Mouse (Mus musculus): ENCODE data around the gene Inpp5a.

The Inpp5a gene

GRCm38 (mm10) chr7:139462142-139462541 is 73.2 kb downstream of the Inpp5a start:
- in situ Hi-C loops (cut with MboI; ENCODE audit: low pct_unique_long_range_greater_than_20kb in 1 of 2, low sequenced_read_pairs in 2 of 2, unreplicated experiment in 1 of 2): no loop called here

GRCm38 (mm10) chr7:139465538-139465937 is 76.6 kb downstream of the Inpp5a start:
- in situ Hi-C loops (cut with MboI; ENCODE audit: low pct_unique_long_range_greater_than_20kb in 1 of 2, low sequenced_read_pairs in 2 of 2, unreplicated experiment in 1 of 2): loop anchor here in 1 of 2 experiments (5.0 kb wide), 1 partner anchor 153 kb away; no protein-coding TSS in a partner anchor

GRCm38 (mm10) chr7:139466484-139467176 is 77.7 kb downstream of the Inpp5a start:
- in situ Hi-C loops (cut with MboI; ENCODE audit: low pct_unique_long_range_greater_than_20kb in 1 of 2, low sequenced_read_pairs in 2 of 2, unreplicated experiment in 1 of 2): loop anchor here in 1 of 2 experiments (5.0 kb wide), 1 partner anchor 154 kb away; no protein-coding TSS in a partner anchor

GRCm38 (mm10) chr7:139467177-139467895 is 78.4 kb downstream of the Inpp5a start:
- in situ Hi-C loops (cut with MboI; ENCODE audit: low pct_unique_long_range_greater_than_20kb in 1 of 2, low sequenced_read_pairs in 2 of 2, unreplicated experiment in 1 of 2): loop anchor here in 1 of 2 experiments (5.0 kb wide), 1 partner anchor 155 kb away; no protein-coding TSS in a partner anchor

- in situ Hi-C loops (cut with MboI; ENCODE audit: low pct_unique_long_range_greater_than_20kb in 1 of 2, low sequenced_read_pairs in 2 of 2, unreplicated experiment in 1 of 2): loop anchor here in 1 of 2 experiments (5.0 kb wide), 1 partner anchor 156 kb away; no protein-coding TSS in a partner anchor
Measured at GRCm38 (mm10) chr7:139467896-139468279, 79.0 kb downstream of the Inpp5a start.

GRCm38 (mm10) chr7:139468440-139468839 is 79.5 kb downstream of the Inpp5a start:
- in situ Hi-C loops (cut with MboI; ENCODE audit: low pct_unique_long_range_greater_than_20kb in 1 of 2, low sequenced_read_pairs in 2 of 2, unreplicated experiment in 1 of 2): loop anchor here in 1 of 2 experiments (5.0 kb wide), 1 partner anchor 156 kb away; no protein-coding TSS in a partner anchor

- in situ Hi-C loops (cut with MboI; ENCODE audit: low pct_unique_long_range_greater_than_20kb in 1 of 2, low sequenced_read_pairs in 2 of 2, unreplicated experiment in 1 of 2): loop anchor here in 1 of 2 experiments (5.0 kb wide), 1 partner anchor 157 kb away; no protein-coding TSS in a partner anchor
Measured at GRCm38 (mm10) chr7:139469457-139469856, 80.5 kb downstream of the Inpp5a start.

- in situ Hi-C loops (cut with MboI; ENCODE audit: low pct_unique_long_range_greater_than_20kb in 1 of 2, low sequenced_read_pairs in 2 of 2, unreplicated experiment in 1 of 2): loop anchor here (10.0 kb wide), 2 partner anchors 236 to 256 kb away; partner anchors contain the start of genes Lrrc27 (in 1 of the 2) and Stk32c (in 1 of the 2)
Measured at GRCm38 (mm10) chr7:139470481-139470880, 81.6 kb downstream of the Inpp5a start.

- in situ Hi-C loops (cut with MboI; ENCODE audit: low pct_unique_long_range_greater_than_20kb in 1 of 2, low sequenced_read_pairs in 2 of 2, unreplicated experiment in 1 of 2): loop anchor here (10.0 kb wide), 2 partner anchors 237 to 257 kb away; partner anchors contain the start of genes Lrrc27 (in 1 of the 2) and Stk32c (in 1 of the 2)
Measured at GRCm38 (mm10) chr7:139472052-139472451, 83.1 kb downstream of the Inpp5a start.

GRCm38 (mm10) chr7:139472865-139473549 is 84.1 kb downstream of the Inpp5a start:
- in situ Hi-C loops (cut with MboI; ENCODE audit: low pct_unique_long_range_greater_than_20kb in 1 of 2, low sequenced_read_pairs in 2 of 2, unreplicated experiment in 1 of 2): loop anchor here (10.0 kb wide), 2 partner anchors 238 to 258 kb away; partner anchors contain the start of genes Lrrc27 (in 1 of the 2) and Stk32c (in 1 of the 2)

- in situ Hi-C loops (cut with MboI; ENCODE audit: low pct_unique_long_range_greater_than_20kb in 1 of 2, low sequenced_read_pairs in 2 of 2, unreplicated experiment in 1 of 2): loop anchor here (5.0 to 10.0 kb wide), 3 partner anchors 174 to 261 kb away; partner anchors contain the start of genes Lrrc27 (in 1 of the 2) and Stk32c (in 1 of the 2)
Measured at GRCm38 (mm10) chr7:139475896-139476295, 87.0 kb downstream of the Inpp5a start.

GRCm38 (mm10) chr7:139476700-139477099 is 87.8 kb downstream of the Inpp5a start:
- in situ Hi-C loops (cut with MboI; ENCODE audit: low pct_unique_long_range_greater_than_20kb in 1 of 2, low sequenced_read_pairs in 2 of 2, unreplicated experiment in 1 of 2): loop anchor here (5.0 to 10.0 kb wide), 3 partner anchors 174 to 262 kb away; partner anchors contain the start of genes Lrrc27 (in 1 of the 2) and Stk32c (in 1 of the 2)

GRCm38 (mm10) chr7:139477748-139478147 is 88.8 kb downstream of the Inpp5a start:
- in situ Hi-C loops (cut with MboI; ENCODE audit: low pct_unique_long_range_greater_than_20kb in 1 of 2, low sequenced_read_pairs in 2 of 2, unreplicated experiment in 1 of 2): loop anchor here (5.0 to 10.0 kb wide), 3 partner anchors 175 to 263 kb away; partner anchors contain the start of genes Lrrc27 (in 1 of the 2) and Stk32c (in 1 of the 2)

- in situ Hi-C loops (cut with MboI; ENCODE audit: low pct_unique_long_range_greater_than_20kb in 1 of 2, low sequenced_read_pairs in 2 of 2, unreplicated experiment in 1 of 2): loop anchor here (5.0 to 10.0 kb wide), 3 partner anchors 177 to 264 kb away; partner anchors contain the start of genes Lrrc27 (in 1 of the 2) and Stk32c (in 1 of the 2)
Measured at GRCm38 (mm10) chr7:139479077-139479476, 90.2 kb downstream of the Inpp5a start.

GRCm38 (mm10) chr7:139479626-139480025 is 90.7 kb downstream of the Inpp5a start:
- in situ Hi-C loops (cut with MboI; ENCODE audit: low pct_unique_long_range_greater_than_20kb in 1 of 2, low sequenced_read_pairs in 2 of 2, unreplicated experiment in 1 of 2): loop anchor here (5.0 to 10.0 kb wide), 3 partner anchors 177 to 265 kb away; partner anchors contain the start of genes Lrrc27 (in 1 of the 2) and Stk32c (in 1 of the 2)

- in situ Hi-C loops (cut with MboI; ENCODE audit: low pct_unique_long_range_greater_than_20kb in 1 of 2, low sequenced_read_pairs in 2 of 2, unreplicated experiment in 1 of 2): no loop called here
Measured at GRCm38 (mm10) chr7:139484206-139484955, 95.5 kb downstream of the Inpp5a start.

GRCm38 (mm10) chr7:139489721-139490211 is 100.9 kb downstream of the Inpp5a start:
- in situ Hi-C loops (cut with MboI; ENCODE audit: low pct_unique_long_range_greater_than_20kb in 1 of 2, low sequenced_read_pairs in 2 of 2, unreplicated experiment in 1 of 2): no loop called here

Measured in mouse embryonic stem cell (cell line).